Mouse (Mus musculus) liver, embryonic 11.5 days (tissue): ENCODE measurements at regions not wholly inside any gene's neighbourhood (a gene's known extent, or its start where the extent isn't known, plus 50 kb on each side); places are given as distances from the start of the nearest gene placed in this dataset.

Experiments used
- ATAC-seq: fragments of 200-750 bp; cut with Nextera tagmentation; replicated peaks from 2 replicates; pipeline ENCODE4 v1.8.0; 2017; ENCODE audit warnings: moderate number of reproducible peaks, mild to moderate bottlenecking, moderate TSS enrichment, moderate library complexity; ENCODE audit not compliant: low FRiP score
- DNase-seq: peaks from one replicate; pipeline ENCODE4 v3.0.0-alpha.2; 2017; ENCODE audit warnings: low spot score
- H3K27ac ChIP-seq: fragments of 300-500 bp; sonication (generic); 2 replicates; pipeline ENCODE4 v1.5.1; 2014; ENCODE audit warnings: mild to moderate bottlenecking, low read depth, low read length, control low read depth
- H3K27me3 ChIP-seq: fragments of 300-500 bp; sonication (generic); replicated peaks from 2 replicates; pipeline ENCODE4 v1.6.1; 2014; ENCODE audit warnings: low read length, mixed read lengths; ENCODE audit not compliant: control insufficient read depth, insufficient read depth
- H3K36me3 ChIP-seq: fragments of 300-500 bp; sonication (generic); 2 replicates; pipeline ENCODE4 v1.6.1; 2014; ENCODE audit warnings: mild to moderate bottlenecking, low read length, moderate library complexity, mixed read lengths; ENCODE audit not compliant: control insufficient read depth, insufficient read depth
- H3K4me1 ChIP-seq: fragments of 300-500 bp; sonication (generic); replicated peaks from 2 replicates; pipeline ENCODE4 v1.6.1; 2014; ENCODE audit warnings: low read length, mixed read lengths; ENCODE audit not compliant: control insufficient read depth, insufficient read depth
- H3K4me2 ChIP-seq: fragments of 300-500 bp; sonication (generic); 2 replicates; pipeline ENCODE4 v1.6.1; 2014; ENCODE audit warnings: mild to moderate bottlenecking, control low read depth, moderate library complexity
- H3K4me3 ChIP-seq: fragments of 300-500 bp; sonication (generic); 2 replicates; pipeline ENCODE4 v1.5.1; 2014; ENCODE audit warnings: low read depth, low read length, control low read depth
- H3K9ac ChIP-seq: fragments of 300-500 bp; sonication (generic); 2 replicates; pipeline ENCODE4 v1.6.1; 2014; ENCODE audit warnings: low read depth, low read length, control low read depth
- H3K9me3 ChIP-seq: fragments of 300-500 bp; sonication (generic); 2 replicates; pipeline ENCODE4 v1.6.1; 2016; ENCODE audit warnings: low read length, inconsistent platforms, mixed read lengths; ENCODE audit not compliant: control insufficient read depth
- WGBS: fragments of 180-500 bp; shearing (Covaris S2); extraction: QIAGEN DNeasy Blood & Tissue Kit; methylation state at CpG from one replicate; pipeline ENCODE4 v1.1.7; 2014; 5-methylcytosine and 5-hydroxymethylcytosine counted together

DNA sequence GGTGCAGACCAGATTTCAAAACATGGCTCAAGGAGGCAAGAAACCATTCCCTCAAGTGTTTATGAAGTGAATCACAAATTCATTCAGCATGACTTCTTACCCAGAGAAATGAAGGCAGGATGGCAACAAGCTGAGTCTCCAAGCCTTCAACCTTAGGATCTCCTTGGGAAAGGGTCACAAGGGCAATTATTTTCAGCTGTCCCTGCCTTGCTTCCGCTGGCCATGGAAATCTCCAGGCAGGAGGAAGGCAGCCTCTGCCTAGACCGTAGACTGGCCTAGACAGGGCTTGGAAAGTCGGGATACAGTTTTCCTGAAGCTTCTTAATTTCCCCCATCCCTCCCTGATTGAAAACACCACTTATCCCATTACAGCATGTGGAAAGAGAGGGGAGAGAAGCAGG lies 165.0 kb downstream of the Zfp365 start:
- 62% methylated on average over 3 of the region's 3 CpGs for WGBS

DNA sequence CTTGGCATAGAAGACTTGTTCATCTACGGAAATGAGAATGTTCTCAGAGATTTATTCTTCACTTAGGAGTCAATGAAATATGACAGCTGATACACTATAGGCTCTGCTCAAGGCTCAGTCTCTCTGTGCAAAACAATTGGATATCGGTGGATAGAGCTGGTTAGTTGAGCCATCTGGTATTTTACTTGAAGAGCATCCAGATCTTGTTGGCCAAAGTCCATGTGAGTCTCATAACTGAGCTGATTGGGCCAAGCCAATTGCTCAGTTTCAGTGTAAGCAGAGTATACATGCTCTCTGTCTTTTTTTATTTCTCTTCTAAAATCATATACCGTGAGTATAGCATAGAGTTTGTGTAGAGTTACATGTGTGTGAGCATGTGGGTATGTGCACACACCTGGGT lies 166.3 kb downstream of the Zfp365 start:
- Histone ChIP-seq H3K4me1 (no peaks in the 10 kb centered on the region), H3K27ac (no peak overlapping the region), H3K4me3 (no peak overlapping the region), H3K27me3 (no peaks in the 10 kb centered on the region), H3K9ac (no peak overlapping the region), H3K4me2 (no peak overlapping the region), H3K9me3 (no peaks in the 10 kb centered on the region), H3K36me3 (no peaks in the 10 kb centered on the region)
- WGBS: 88% methylated on average over 3 of the region's 3 CpGs
- ATAC-seq (no peak), DNase-seq (no peak)

More for the DNA sequence above, 165.0 kb downstream of the Zfp365 start:
- Histone ChIP-seq H3K27ac (no peak overlapping the region), H3K4me2 (no peak overlapping the region), H3K4me1 (no peaks in the 10 kb centered on the region), H3K27me3 (no peaks in the 10 kb centered on the region), H3K36me3 (no peaks in the 10 kb centered on the region), H3K4me3 (no peak overlapping the region), H3K9ac (no peak overlapping the region), H3K9me3 (no peaks in the 10 kb centered on the region)
- no peak for DNase-seq
- ATAC-seq: no peak

DNA sequence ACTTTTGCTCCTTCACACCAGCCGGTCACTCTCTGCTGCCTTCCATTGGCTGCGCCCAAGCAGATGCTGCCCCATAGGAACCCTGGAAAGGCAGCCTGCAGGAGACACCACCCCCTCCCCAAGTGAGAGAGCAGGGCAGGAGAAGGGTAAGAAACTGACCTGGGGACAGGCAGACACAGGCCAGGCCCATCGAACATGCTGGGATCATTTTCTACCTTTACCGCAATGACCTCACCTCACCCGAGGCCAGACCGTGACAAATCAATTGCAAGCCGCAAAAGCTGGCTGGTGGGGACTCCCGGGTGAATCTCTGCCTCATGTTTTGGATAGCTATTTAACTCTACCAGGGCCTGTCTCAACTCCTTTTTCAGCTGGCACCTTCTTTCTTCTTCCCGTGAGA lies 168.9 kb downstream of the Zfp365 start:
- Histone ChIP-seq H3K27me3 (no peaks in the 10 kb centered on the region), H3K9ac (no peak overlapping the region), H3K9me3 (no peaks in the 10 kb centered on the region), H3K27ac (no peak overlapping the region), H3K4me2 (no peak overlapping the region), H3K36me3 (no peaks in the 10 kb centered on the region), H3K4me1 (no peaks in the 10 kb centered on the region), H3K4me3 (no peak overlapping the region)
- DNase-seq (no peak), ATAC-seq (no peak)
- WGBS: 88% methylated on average over 9 of the region's 9 CpGs

DNA sequence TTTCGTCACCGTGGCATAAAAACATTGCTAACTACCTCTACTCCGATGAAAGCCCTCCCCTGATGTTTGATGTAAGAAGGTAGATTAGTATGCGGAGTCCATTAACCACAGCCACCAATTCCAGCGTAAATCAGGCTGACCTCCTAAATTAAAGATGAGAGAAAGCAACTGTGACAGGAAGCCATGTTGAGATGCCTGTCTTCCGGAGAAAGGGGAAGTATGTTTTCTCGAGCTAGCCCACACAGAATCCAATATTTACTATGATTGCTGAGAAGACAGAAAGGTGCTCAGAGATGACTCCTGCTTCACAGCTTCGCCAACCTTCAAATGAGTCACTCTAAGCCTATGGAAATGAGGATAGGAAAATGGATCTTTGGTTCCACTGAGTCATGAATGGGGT lies 169.6 kb downstream of the Zfp365 start:
- DNase-seq (no peak), ATAC-seq (no peak)
- H3K27me3 ChIP-seq: no peaks in the 10 kb centered on the region
- H3K4me1 ChIP-seq: no peaks in the 10 kb centered on the region
- no peak overlapping the region for H3K4me2 ChIP-seq
- H3K36me3 ChIP-seq: no peaks in the 10 kb centered on the region
- no peak overlapping the region for H3K27ac ChIP-seq
- H3K9me3 ChIP-seq: no peaks in the 10 kb centered on the region
- H3K4me3 ChIP-seq: no peak overlapping the region
- no peak overlapping the region for H3K9ac ChIP-seq
- 67% methylated on average over 8 of the region's 8 CpGs for WGBS

DNA sequence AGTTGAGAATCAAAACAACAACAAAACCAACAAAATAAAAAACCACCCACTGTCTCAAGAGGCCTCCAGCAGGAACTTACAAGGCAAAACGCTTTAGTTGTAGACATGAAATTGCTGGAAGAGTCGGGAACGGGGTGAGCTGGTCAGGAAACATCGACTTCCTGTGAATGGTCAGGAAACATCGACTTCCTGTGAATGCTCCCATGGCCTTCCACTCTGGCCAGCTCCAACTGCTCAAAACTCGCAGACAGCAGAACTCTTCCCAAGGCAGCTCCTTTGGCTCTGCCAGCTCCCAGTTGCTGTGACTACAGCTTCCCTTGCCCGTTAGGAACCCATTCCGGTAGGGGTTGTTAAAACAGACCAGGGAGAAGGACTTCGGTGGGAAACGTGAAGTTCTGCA lies 170.2 kb downstream of the Zfp365 start:
- no peak for ATAC-seq
- H3K36me3 ChIP-seq: no peaks in the 10 kb centered on the region
- no peak overlapping the region for H3K4me3 ChIP-seq
- no peak overlapping the region for H3K9ac ChIP-seq
- no peaks in the 10 kb centered on the region for H3K9me3 ChIP-seq
- 44% methylated on average over 10 of the region's 10 CpGs for WGBS
- H3K4me2 ChIP-seq: no peak overlapping the region
- H3K27ac ChIP-seq: no peak overlapping the region
- no peaks in the 10 kb centered on the region for H3K4me1 ChIP-seq
- DNase-seq: no peak
- no peaks in the 10 kb centered on the region for H3K27me3 ChIP-seq

DNA sequence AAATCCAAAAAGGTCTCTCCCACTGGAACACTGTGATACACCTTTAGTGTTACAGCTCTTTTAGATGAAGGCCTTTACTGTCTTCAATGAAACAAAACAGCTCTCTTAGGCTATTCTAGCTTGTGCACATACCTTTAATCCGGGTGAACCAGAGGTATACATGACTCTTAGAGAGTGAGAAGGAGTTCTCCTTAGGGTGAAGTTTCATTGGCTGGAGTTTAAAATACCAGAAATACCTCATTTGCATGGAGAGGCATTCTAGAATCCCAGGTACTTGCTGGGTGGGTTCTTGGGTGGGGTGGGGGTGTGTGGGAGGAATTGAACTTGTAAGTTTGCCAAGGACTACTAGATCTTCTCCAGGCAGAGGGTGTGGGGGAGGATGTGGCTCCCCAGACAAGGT lies 173.3 kb downstream of the Zfp365 start:
- Histone ChIP-seq H3K36me3 (no peaks in the 10 kb centered on the region), H3K9ac (no peak overlapping the region), H3K4me1 (no peaks in the 10 kb centered on the region), H3K27ac (no peak overlapping the region), H3K9me3 (no peaks in the 10 kb centered on the region), H3K4me3 (no peak overlapping the region), H3K4me2 (no peak overlapping the region), H3K27me3 (no peaks in the 10 kb centered on the region)
- WGBS: 42% methylated on average over 1 of the region's 1 CpGs
- DNase-seq (no peak), ATAC-seq (no peak)

DNA sequence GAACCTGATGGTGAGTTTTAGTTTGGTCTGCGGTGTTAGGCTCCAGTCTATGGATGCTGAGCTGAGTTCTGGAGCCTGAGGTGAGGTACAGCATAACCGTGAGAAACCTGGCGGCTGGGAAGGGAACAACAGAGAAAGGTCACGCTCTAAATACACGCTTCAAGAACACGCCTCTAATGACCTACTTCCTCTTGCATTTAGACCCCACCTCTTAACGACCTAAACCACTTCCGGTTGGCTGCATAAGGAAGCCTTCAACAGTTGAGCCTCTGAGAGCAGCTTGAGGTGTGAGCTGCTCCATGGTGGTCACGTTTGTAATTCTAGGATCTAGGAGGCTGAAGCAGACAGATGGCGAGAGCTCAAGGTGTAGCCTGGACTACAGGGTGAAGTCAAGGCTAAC lies 175.8 kb downstream of the Zfp365 start:
- DNase-seq (no peak), ATAC-seq (no peak)
- Histone ChIP-seq H3K9me3 (no peaks in the 10 kb centered on the region), H3K9ac (no peak overlapping the region), H3K4me3 (no peak overlapping the region), H3K36me3 (no peaks in the 10 kb centered on the region), H3K27me3 (no peaks in the 10 kb centered on the region), H3K4me1 (no peaks in the 10 kb centered on the region), H3K27ac (no peak overlapping the region), H3K4me2 (no peak overlapping the region)
- WGBS: 76% methylated on average over 10 of the region's 10 CpGs

DNA sequence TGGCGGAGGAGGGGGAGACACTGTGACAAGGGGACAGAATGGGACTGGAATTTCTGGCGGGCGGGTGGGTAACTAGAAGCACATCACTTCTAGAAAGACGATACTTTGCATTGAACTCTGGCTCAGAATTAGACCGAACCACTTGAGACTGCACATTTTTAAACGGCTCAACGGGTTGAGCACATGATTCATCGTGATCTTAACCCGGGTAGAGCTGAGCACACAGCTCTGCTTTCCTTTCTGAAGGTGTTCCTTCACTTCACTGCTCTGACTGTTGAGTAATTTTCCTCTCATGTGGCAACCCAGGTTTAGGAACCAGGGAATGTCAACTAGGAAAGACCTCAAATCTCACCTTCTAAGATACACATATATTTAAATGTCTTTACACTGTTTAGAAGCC lies 180.9 kb downstream of the Zfp365 start:
- Histone ChIP-seq H3K9me3 (no peaks in the 10 kb centered on the region), H3K4me1 (no peaks in the 10 kb centered on the region), H3K27me3 (no peaks in the 10 kb centered on the region), H3K4me3 (no peak overlapping the region), H3K27ac (no peak overlapping the region), H3K4me2 (no peak overlapping the region), H3K9ac (no peak overlapping the region), H3K36me3 (no peaks in the 10 kb centered on the region)
- DNase-seq (no peak), ATAC-seq (no peak)
- WGBS: 85% methylated on average over 9 of the region's 9 CpGs

DNA sequence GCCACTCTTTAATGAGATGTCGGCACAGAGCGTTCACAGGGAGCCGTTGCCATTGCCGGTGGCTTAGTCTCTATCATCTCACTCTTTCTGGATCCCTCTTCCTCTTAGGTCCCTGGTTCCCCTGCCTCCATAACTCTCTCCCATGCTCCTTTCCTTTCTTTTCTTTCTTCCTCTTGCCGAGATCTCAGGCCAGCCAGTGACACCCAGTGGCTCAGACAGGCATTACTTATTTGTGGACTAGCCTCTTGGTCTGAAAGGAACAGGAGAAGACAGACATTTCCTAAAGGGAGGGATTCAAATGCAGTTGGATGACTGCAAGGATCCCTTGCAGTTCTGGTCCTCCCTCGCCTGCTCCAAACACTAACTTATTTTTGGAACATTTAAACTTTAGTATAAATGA lies 180.5 kb upstream of the Ado start:
- Histone ChIP-seq H3K4me3 (no peak overlapping the region), H3K9me3 (no peaks in the 10 kb centered on the region), H3K4me1 (no peaks in the 10 kb centered on the region), H3K27me3 (no peaks in the 10 kb centered on the region), H3K36me3 (no peaks in the 10 kb centered on the region), H3K4me2 (no peak overlapping the region), H3K9ac (no peak overlapping the region), H3K27ac (no peak overlapping the region)
- DNase-seq (no peak), ATAC-seq (no peak)
- WGBS: 56% methylated on average over 6 of the region's 6 CpGs
